Mouse (Mus musculus) liver, embryonic 14.5 days (tissue): Measurements from ENCODE around the gene Dlat.

Experiments used
- CTCF ChIP-seq: IDR thresholded peaks from 2 replicates; pipeline ENCODE4 v1.5.1; 2016; ENCODE audit warnings: antibody characterized with exemption, low read depth, control low read depth
- EP300 ChIP-seq: IDR thresholded peaks from 2 replicates; pipeline ENCODE4 v1.6.1; 2016; ENCODE audit warnings: antibody characterized with exemption, low read depth

GRCm38 (mm10) chr9:50616161-50616560, 43.4 kb downstream of the Dlat start:
- TF ChIP-seq CTCF (no peak), EP300 (no peak)
